In genomic region chr11:68378946-68379764, GRCm38 (mm10) we compare ENCODE assay signal across 11 mouse cellular contexts. TPM values are rescaled to one million over a fixed set of nuclear protein-coding genes. Genes with fewer than 3 reads are reported as not detected.
A peak's percentile ranks its signal among the peaks of the same experiment; 100 is the strongest.
DNase-seq lines count a peak whose midpoint lies in the region; ATAC-seq lines count a peak whose summit lies in the region.
"Had no signal": no experiment of that assay in that cellular context is flagged by ENCODE, and none has a peak within 500 bp of the region (broad histone marks: within the 10 kb centered on the region; RNA-seq: fewer than 3 reads in every experiment).

No protein-coding gene starts in this region.

- no peaks in the 10 kb centered on the region for H3K9me3 ChIP-seq in heart, embryonic 16.5 days (replicated peaks; ENCODE audit: control insufficient read depth, low read length)
- H3K9me3 ChIP-seq in hindbrain, embryonic 11.5 days (ENCODE audit: control insufficient read depth, low read length) = no peaks in the 10 kb centered on the region
- H3K9me3 ChIP-seq in midbrain, embryonic 16.5 days (replicated peaks; ENCODE audit: control insufficient read depth, low read length, poor library complexity, severe bottlenecking) = no peaks in the 10 kb centered on the region

- H3K27me3 ChIP-seq in heart, embryonic 16.5 days (ENCODE audit: control insufficient read depth, insufficient read depth, low read length) = peaks cover 19% of the 10 kb centered on the region
- peaks cover 36% of the 10 kb centered on the region for H3K27me3 ChIP-seq in hindbrain, embryonic 11.5 days (ENCODE audit: control insufficient read depth, insufficient read depth, low read length)
- peaks cover 18% of the 10 kb centered on the region for H3K27me3 ChIP-seq in midbrain, embryonic 16.5 days (ENCODE audit: control insufficient read depth, insufficient read depth, low read depth, low read length)

- intact Hi-C loops in heart, postnatal 36 days (cut with DNase I) = no loop called here
- intact Hi-C loops in gastrocnemius, postnatal 36 days (cut with DNase I) = no loop called here

- no peak for DNase-seq in heart, postnatal 36 days
- DNase-seq in embryo, embryonic 10.5 days (ENCODE audit: low spot score) = peak; percentile 56
- peak; percentile 60 for DNase-seq in hindbrain, embryonic 11.5 days (ENCODE audit: low spot score)
- no peak for DNase-seq in thymus, postnatal 25 days
- no peak for DNase-seq in gastrocnemius, postnatal 36 days
- DNase-seq: cerebellum, adult 2 months; right cerebral cortex, postnatal 14 days; thymus, postnatal 36 days had no signal

- H3K4me3 ChIP-seq in heart, embryonic 16.5 days (ENCODE audit: low read length) = no peak overlapping the region
- no peak overlapping the region for H3K4me3 ChIP-seq in hindbrain, embryonic 11.5 days (ENCODE audit: low read depth, low read length)
- no peak overlapping the region; the same call in 1 of the 2 replicates for H3K4me3 ChIP-seq in midbrain, embryonic 16.5 days (ENCODE audit: low read depth, low read length)

- 29% methylated on average over 16 of the region's 16 CpGs for WGBS in heart, embryonic 16.5 days
- 10% methylated on average over 16 of the region's 16 CpGs for WGBS in hindbrain, embryonic 11.5 days
- WGBS in midbrain, embryonic 16.5 days = 5% methylated on average over 16 of the region's 16 CpGs

- ATAC-seq in heart, embryonic 16.5 days (replicated peaks; ENCODE audit: extremely low read depth, insufficient read depth, low FRiP score) = 0 out of 2 replicates have a peak, but pooled peaks have one; percentile 28
- peak; percentile 67; the same call in 1 of the 2 replicates for ATAC-seq in hindbrain, embryonic 11.5 days (ENCODE audit: low FRiP score)
- ATAC-seq in midbrain, embryonic 16.5 days = no peak
- no peak for ATAC-seq in cerebellum, adult (ENCODE audit: insufficient number of reproducible peaks, low FRiP score, low TSS enrichment)

- 0 out of 2 replicates have a peak overlapping the region, but pooled peaks have one; percentile 7 for H3K27ac ChIP-seq in heart, embryonic 16.5 days (ENCODE audit: low read length)
- 0 out of 2 replicates have a peak overlapping the region, but pooled peaks have one; percentile 32 for H3K27ac ChIP-seq in hindbrain, embryonic 11.5 days (ENCODE audit: low read depth, low read length)
- no peak overlapping the region for H3K27ac ChIP-seq in midbrain, embryonic 16.5 days (ENCODE audit: low read length)

- peaks cover 12% of the 10 kb centered on the region for H3K4me1 ChIP-seq in heart, embryonic 16.5 days (ENCODE audit: control insufficient read depth, insufficient read depth, low read length)
- H3K4me1 ChIP-seq in hindbrain, embryonic 11.5 days (replicated peaks; ENCODE audit: control insufficient read depth, insufficient read depth, low read length) = peaks cover 18% of the 10 kb centered on the region; the same call in 1 of the 2 replicates
- H3K4me1 ChIP-seq in midbrain, embryonic 16.5 days (ENCODE audit: control insufficient read depth, insufficient read depth, low read length) = peaks cover 15% of the 10 kb centered on the region

- H3K4me2 ChIP-seq in heart, embryonic 16.5 days (ENCODE audit: low read depth, low read length) = peak overlapping the region; percentile 9; the same call in 1 of the 2 replicates
- peak overlapping the region; percentile 4 for H3K4me2 ChIP-seq in hindbrain, embryonic 11.5 days (replicated peaks; ENCODE audit: low read depth, low read length)
- peak overlapping the region; percentile 27 for H3K4me2 ChIP-seq in midbrain, embryonic 16.5 days (ENCODE audit: low read length)

- H3K9ac ChIP-seq in heart, embryonic 16.5 days (ENCODE audit: low read length) = no peak overlapping the region
- H3K9ac ChIP-seq in hindbrain, embryonic 11.5 days (ENCODE audit: low read depth, low read length) = peak overlapping the region; percentile 25; the same call in 1 of the 2 replicates
- no peak overlapping the region for H3K9ac ChIP-seq in midbrain, embryonic 16.5 days (ENCODE audit: low read depth, low read length)

- no peaks in the 10 kb centered on the region for H3K36me3 ChIP-seq in heart, embryonic 16.5 days (ENCODE audit: control insufficient read depth, insufficient read depth)
- no peaks in the 10 kb centered on the region for H3K36me3 ChIP-seq in hindbrain, embryonic 11.5 days (ENCODE audit: control insufficient read depth, insufficient read depth, low read length)
- H3K36me3 ChIP-seq in midbrain, embryonic 16.5 days (ENCODE audit: control insufficient read depth, insufficient read depth, low read length) = no peaks in the 10 kb centered on the region

RNA-seq across cellular contexts. Expression of gene Ntn1, which starts 21.5 kb away (rescaled TPM):
- polyA plus RNA-seq in heart, embryonic 16.5 days (2015; fragmentation: Nextera tagmentation; extraction: Ambion mirVana) = 17.7 and 21.3 TPM in 2 replicates
- 10 to 100 TPM; 55.4 to 61.8 TPM for total RNA-seq in heart, postnatal 36 days (2021)
- polyA plus RNA-seq in hindbrain, embryonic 11.5 days (2014; fragmentation: Nextera tagmentation; extraction: Ambion mirVana) = 7.7 and 11.9 TPM in 2 replicates
- polyA plus RNA-seq in midbrain, embryonic 16.5 days (2015; fragmentation: Nextera tagmentation; extraction: Ambion mirVana) = 15.8 and 16.1 TPM in 2 replicates
- 1 to 10 TPM; 3.6 to 4.1 TPM for total RNA-seq in gastrocnemius, postnatal 36 days (2021)

RNA-seq across cellular contexts. Expression of gene Pik3r5, which starts 52.8 kb away (rescaled TPM):
- 1.3 and 2.5 TPM in 2 replicates for polyA plus RNA-seq in heart, embryonic 16.5 days (2015; fragmentation: Nextera tagmentation; extraction: Ambion mirVana)
- total RNA-seq in heart, postnatal 36 days (2021) = 1 to 10 TPM in 1 of 2 experiments, under 1 TPM in 1; 0.67 to 1.7 TPM
- 0.73 and 0.74 TPM in 2 replicates for polyA plus RNA-seq in hindbrain, embryonic 11.5 days (2014; fragmentation: Nextera tagmentation; extraction: Ambion mirVana)
- 0.21 and 0.24 TPM in 2 replicates for polyA plus RNA-seq in midbrain, embryonic 16.5 days (2015; fragmentation: Nextera tagmentation; extraction: Ambion mirVana)
- under 1 TPM; 0.56 to 0.57 TPM for total RNA-seq in gastrocnemius, postnatal 36 days (2021)

Comparison
In these comparisons a context has a peak if more than half of its experiments do, and no peak if none do; other contexts are left out.
1. ATAC-seq: peak in heart, embryonic 16.5 days (single experiment) and hindbrain, embryonic 11.5 days (single experiment); none in midbrain, embryonic 16.5 days (single experiment) and cerebellum, adult (single experiment).
2. DNase-seq: peak in embryo, embryonic 10.5 days (single experiment) and hindbrain, embryonic 11.5 days (single experiment); none in heart, postnatal 36 days (0 of 2), thymus, postnatal 25 days (single experiment) and gastrocnemius, postnatal 36 days (0 of 2).
3. Peak in every context shown above with its lines, with median percentiles within 50 percentile points of each other: H3K4me2 ChIP-seq.